Mouse (Mus musculus): Measurements from ENCODE around the gene Csmd2. TPM values are rescaled to one million over a fixed set of nuclear protein-coding genes. Genes with fewer than 3 reads are reported as not detected.

Gene Csmd2
- polyA plus RNA-seq, 1 experiment from 2014 or later = 9.1 TPM

- no peaks in the 10 kb centered on the region for H3K27me3 ChIP-seq
These were observed 140.9 kb downstream of the Csmd2 start for GRCm38 (mm10) chr4:128128546-128128945.

GRCm38 (mm10) chr4:128130611-128131142 is 143.0 kb downstream of the Csmd2 start:
- H3K4me3 ChIP-seq = no peak overlapping the region
- WGBS = 62% methylated on average over 4 of the region's 4 CpGs
- H3K4me2 ChIP-seq = no peak overlapping the region
- H3K4me1 ChIP-seq (replicated peaks) = peaks cover 36% of the 10 kb centered on the region
- no peak overlapping the region for H3K9ac ChIP-seq
- H3K36me3 ChIP-seq = no peaks in the 10 kb centered on the region
- H3K9me3 ChIP-seq = 0 out of 2 replicates have a peak, but pooled peaks cover 3% of the 10 kb centered on the region
- no peaks in the 10 kb centered on the region for H3K27me3 ChIP-seq
- H3K27ac ChIP-seq (replicated peaks) = no peak overlapping the region
- no peak for ATAC-seq (ENCODE audit: low read depth)

More at GRCm38 (mm10) chr4:128128546-128128945, 140.9 kb downstream of the Csmd2 start:
- WGBS = 75% methylated on average over 6 of the region's 6 CpGs
- no peak for ATAC-seq (ENCODE audit: low read depth)
- H3K27ac ChIP-seq (replicated peaks) = no peak overlapping the region
- 0 out of 2 replicates have a peak, but pooled peaks cover 8% of the 10 kb centered on the region for H3K9me3 ChIP-seq
- H3K4me1 ChIP-seq (replicated peaks) = peaks cover 16% of the 10 kb centered on the region
- H3K36me3 ChIP-seq = no peaks in the 10 kb centered on the region
- no peak overlapping the region for H3K4me2 ChIP-seq
- no peak overlapping the region for H3K4me3 ChIP-seq
- H3K9ac ChIP-seq = no peak overlapping the region

GRCm38 (mm10) chr4:128131666-128132065 is 144.0 kb downstream of the Csmd2 start:
- Histone ChIP-seq H3K4me3 (no peak overlapping the region), H3K4me2 (no peak overlapping the region), H3K27me3 (no peaks in the 10 kb centered on the region), H3K36me3 (no peaks in the 10 kb centered on the region), H3K9me3 (0 out of 2 replicates have a peak, but pooled peaks cover 3% of the 10 kb centered on the region), H3K27ac (replicated peaks) (no peak overlapping the region), H3K9ac (no peak overlapping the region), H3K4me1 (replicated peaks) (peaks cover 36% of the 10 kb centered on the region)
- no peak for ATAC-seq (ENCODE audit: low read depth)
- WGBS = 87% methylated on average over 4 of the region's 4 CpGs

GRCm38 (mm10) chr4:128132876-128133646 is 145.4 kb downstream of the Csmd2 start:
- Histone ChIP-seq H3K27me3 (no peaks in the 10 kb centered on the region), H3K4me2 (no peak overlapping the region), H3K36me3 (no peaks in the 10 kb centered on the region), H3K4me1 (replicated peaks) (peaks cover 36% of the 10 kb centered on the region), H3K27ac (replicated peaks) (peak overlapping the region; percentile 54; the same call in 1 of the 2 replicates), H3K4me3 (no peak overlapping the region), H3K9me3 (0 out of 2 replicates have a peak, but pooled peaks cover 3% of the 10 kb centered on the region), H3K9ac (no peak overlapping the region)
- ATAC-seq (ENCODE audit: low read depth) = no peak
- 63% methylated on average over 11 of the region's 11 CpGs for WGBS

- H3K4me2 ChIP-seq = 0 out of 2 replicates have a peak overlapping the region, but pooled peaks have one; percentile 7
- peak; percentile 67 for ATAC-seq (ENCODE audit: low read depth)
- H3K9ac ChIP-seq = 0 out of 2 replicates have a peak overlapping the region, but pooled peaks have one; percentile 17
- no peaks in the 10 kb centered on the region for H3K36me3 ChIP-seq
- H3K9me3 ChIP-seq = 0 out of 2 replicates have a peak, but pooled peaks cover 3% of the 10 kb centered on the region
- no peak overlapping the region for H3K4me3 ChIP-seq
- H3K27me3 ChIP-seq = no peaks in the 10 kb centered on the region
- WGBS = 52% methylated on average over 11 of the region's 11 CpGs
- H3K4me1 ChIP-seq (replicated peaks) = peaks cover 36% of the 10 kb centered on the region
- H3K27ac ChIP-seq (replicated peaks) = peak overlapping the region; percentile 75
These were observed 146.8 kb downstream of the Csmd2 start for GRCm38 (mm10) chr4:128134348-128134994.

GRCm38 (mm10) chr4:128135014-128135622 is 147.5 kb downstream of the Csmd2 start:
- no peak overlapping the region for H3K4me3 ChIP-seq
- H3K9me3 ChIP-seq = 0 out of 2 replicates have a peak, but pooled peaks cover 3% of the 10 kb centered on the region
- 0 out of 2 replicates have a peak overlapping the region, but pooled peaks have one; percentile 7 for H3K4me2 ChIP-seq
- no peak overlapping the region for H3K9ac ChIP-seq
- WGBS = 59% methylated on average over 12 of the region's 12 CpGs
- ATAC-seq (ENCODE audit: low read depth) = peak; percentile 48
- peak overlapping the region; percentile 75 for H3K27ac ChIP-seq (replicated peaks)
- peaks cover 36% of the 10 kb centered on the region for H3K4me1 ChIP-seq (replicated peaks)
- no peaks in the 10 kb centered on the region for H3K36me3 ChIP-seq
- no peaks in the 10 kb centered on the region for H3K27me3 ChIP-seq

- Histone ChIP-seq H3K4me3 (no peak overlapping the region), H3K9me3 (no peaks in the 10 kb centered on the region), H3K27me3 (no peaks in the 10 kb centered on the region), H3K36me3 (no peaks in the 10 kb centered on the region), H3K4me2 (no peak overlapping the region), H3K27ac (replicated peaks) (no peak overlapping the region), H3K9ac (no peak overlapping the region), H3K4me1 (replicated peaks) (peaks cover 17% of the 10 kb centered on the region)
- no peak for ATAC-seq (ENCODE audit: low read depth)
- 67% methylated on average over 2 of the region's 2 CpGs for WGBS
These were observed 152.3 kb downstream of the Csmd2 start for GRCm38 (mm10) chr4:128139991-128140390.

GRCm38 (mm10) chr4:128141161-128142101 is 153.8 kb downstream of the Csmd2 start:
- no peaks in the 10 kb centered on the region for H3K36me3 ChIP-seq
- ATAC-seq (ENCODE audit: low read depth) = no peak
- no peak overlapping the region for H3K4me2 ChIP-seq
- peak overlapping the region; percentile 47; the same call in 1 of the 2 replicates for H3K27ac ChIP-seq (replicated peaks)
- H3K9me3 ChIP-seq = no peaks in the 10 kb centered on the region
- H3K9ac ChIP-seq = no peak overlapping the region
- no peak overlapping the region for H3K4me3 ChIP-seq
- H3K4me1 ChIP-seq (replicated peaks) = peaks cover 10% of the 10 kb centered on the region
- H3K27me3 ChIP-seq = no peaks in the 10 kb centered on the region
- 57% methylated on average over 10 of the region's 10 CpGs for WGBS

- no peak overlapping the region for H3K4me2 ChIP-seq
- no peak for ATAC-seq (ENCODE audit: low read depth)
- peaks cover 10% of the 10 kb centered on the region for H3K4me1 ChIP-seq (replicated peaks)
- H3K27ac ChIP-seq (replicated peaks) = no peak overlapping the region
- no peaks in the 10 kb centered on the region for H3K27me3 ChIP-seq
- no peak overlapping the region for H3K9ac ChIP-seq
- no peaks in the 10 kb centered on the region for H3K36me3 ChIP-seq
- 84% methylated on average over 3 of the region's 3 CpGs for WGBS
- no peaks in the 10 kb centered on the region for H3K9me3 ChIP-seq
- no peak overlapping the region for H3K4me3 ChIP-seq
These were observed 154.6 kb downstream of the Csmd2 start for GRCm38 (mm10) chr4:128142279-128142678.

- no peaks in the 10 kb centered on the region for H3K27me3 ChIP-seq
- H3K4me1 ChIP-seq (replicated peaks) = peaks cover 10% of the 10 kb centered on the region
- ATAC-seq (ENCODE audit: low read depth) = no peak
- 86% methylated on average over 3 of the region's 3 CpGs for WGBS
- H3K9me3 ChIP-seq = no peaks in the 10 kb centered on the region
- H3K9ac ChIP-seq = no peak overlapping the region
- no peak overlapping the region for H3K4me3 ChIP-seq
- H3K4me2 ChIP-seq = no peak overlapping the region
- no peaks in the 10 kb centered on the region for H3K36me3 ChIP-seq
- no peak overlapping the region for H3K27ac ChIP-seq (replicated peaks)
These were observed 155.5 kb downstream of the Csmd2 start for GRCm38 (mm10) chr4:128143147-128143546.

GRCm38 (mm10) chr4:128149524-128149923 is 161.9 kb downstream of the Csmd2 start:
- Histone ChIP-seq H3K4me2 (no peak overlapping the region), H3K4me3 (no peak overlapping the region), H3K27me3 (no peaks in the 10 kb centered on the region), H3K9me3 (no peaks in the 10 kb centered on the region), H3K36me3 (no peaks in the 10 kb centered on the region), H3K9ac (no peak overlapping the region), H3K4me1 (replicated peaks) (peaks cover 18% of the 10 kb centered on the region; the same call in 1 of the 2 replicates), H3K27ac (replicated peaks) (no peak overlapping the region)
- ATAC-seq (ENCODE audit: low read depth) = no peak
- WGBS = 89% methylated on average over 4 of the region's 4 CpGs
